Mouse (Mus musculus): ENCODE results near the gene Chsy1.

- TF ChIP-seq CTCF (IDR thresholded peaks at IDR 0.05; ENCODE audit: control insufficient read depth, insufficient read depth, insufficient replicate concordance, low read depth, low read length) (no peak), POLR2A (IDR thresholded peaks at IDR 0.05; ENCODE audit: control insufficient read depth, low read depth, low read length) (no peak)
Measured at GRCm38 (mm10) chr7:66176256-66176655, 66.9 kb downstream of the Chsy1 start.

Data from testis, adult 2 months (tissue).